Mouse (Mus musculus) liver, postnatal 0 days (tissue): ENCODE results near the gene Tmem203.

ENCODE experiments used
- CTCF ChIP-seq: sonication (generic); IDR thresholded peaks from 2 replicates; pipeline ENCODE4 v1.5.1; 2016; ENCODE audit warnings: antibody characterized with exemption, low read depth
- EP300 ChIP-seq: IDR thresholded peaks from 2 replicates; pipeline ENCODE4 v1.6.1; 2016; ENCODE audit warnings: antibody characterized with exemption, low read depth, mild to moderate bottlenecking

- TF ChIP-seq CTCF: peak; percentile 69
- TF ChIP-seq EP300: no peak; the same call in 1 of the 2 replicates
Observed at GRCm38 (mm10) chr2:25271827-25272511, 16.7 kb downstream of the Tmem203 start, which contains the start of the genes Ssna1 and Anapc2.
